Mouse (Mus musculus) lung, postnatal 25 days (tissue): Measurements from ENCODE around the gene H2-M5.
A peak's percentile ranks its signal among the peaks of the same experiment; 100 is the strongest.
"Not testable (repeated sequence)": the region's sequence is repeated elsewhere in the genome, so short reads cannot be mapped to it uniquely, and the experiment has no call there.

Source experiments
- DNase-seq: peaks from one replicate; pipeline ENCODE4 v3.0.0; 2022; ENCODE audit warnings: low spot score

The H2-M5 gene

DNA sequence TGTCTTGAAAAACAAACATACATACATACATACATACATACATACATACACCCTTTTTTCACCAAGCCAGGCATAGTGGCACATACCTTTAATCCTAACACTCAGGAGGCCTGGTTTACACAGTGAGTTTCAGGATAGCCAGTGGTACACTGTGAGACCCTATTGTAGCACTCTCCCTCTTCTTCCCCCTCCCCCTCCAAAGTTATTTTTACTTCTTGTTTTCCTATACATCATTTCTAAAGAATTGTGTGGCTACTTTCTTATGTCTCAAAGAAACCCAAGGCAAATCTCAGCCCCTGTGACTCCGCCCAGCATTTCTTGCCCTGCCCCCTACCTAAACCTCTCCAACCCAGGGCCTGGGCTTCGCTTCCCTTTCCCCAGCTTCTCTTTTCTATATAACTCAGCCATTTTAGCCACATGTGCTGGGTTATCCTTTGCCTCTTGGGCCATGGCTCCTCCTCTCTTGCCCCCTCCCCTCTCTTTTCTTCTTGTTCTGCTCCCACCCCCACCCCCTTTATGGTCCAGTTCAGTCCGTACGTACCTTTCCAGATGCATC lies 4.5 kb upstream of the H2-M5 start:
- DNase-seq = no peak

DNA sequence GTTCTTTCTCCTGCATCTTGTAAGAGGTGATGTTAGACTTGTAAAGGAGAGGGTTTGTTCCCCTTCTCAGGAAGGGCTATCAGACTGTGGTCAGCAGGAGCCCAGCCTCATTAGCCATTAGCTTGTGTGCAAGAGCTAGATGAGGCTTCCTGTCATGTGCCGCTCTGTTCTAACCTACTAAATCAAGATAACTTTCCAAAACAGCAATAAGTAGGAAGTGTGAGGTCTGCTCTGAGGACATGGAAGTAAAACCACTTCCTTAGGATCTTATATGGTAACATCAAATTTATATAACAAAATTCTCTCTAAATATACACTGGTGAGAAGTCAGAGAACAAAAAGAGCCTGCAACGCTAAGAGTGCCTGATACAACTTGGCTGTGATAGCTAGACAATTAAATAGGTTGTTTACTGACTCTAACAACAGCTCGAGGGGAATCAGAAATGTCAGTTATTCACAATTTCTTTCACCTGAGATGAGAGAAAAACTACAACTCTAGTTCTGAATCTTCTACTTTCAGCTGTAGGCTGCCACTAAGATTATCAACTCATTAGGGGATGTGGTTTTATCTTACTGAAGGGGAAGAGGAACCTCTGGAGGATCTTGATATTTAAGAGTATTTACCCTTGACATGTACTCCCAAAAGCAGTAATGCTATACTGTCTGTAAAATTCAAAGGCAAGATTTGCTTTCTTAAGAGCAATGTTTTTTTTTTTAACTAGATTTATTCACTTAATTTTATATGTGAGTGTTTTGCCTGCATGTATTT lies 3.2 kb upstream of the H2-M5 start:
- no peak for DNase-seq

DNA sequence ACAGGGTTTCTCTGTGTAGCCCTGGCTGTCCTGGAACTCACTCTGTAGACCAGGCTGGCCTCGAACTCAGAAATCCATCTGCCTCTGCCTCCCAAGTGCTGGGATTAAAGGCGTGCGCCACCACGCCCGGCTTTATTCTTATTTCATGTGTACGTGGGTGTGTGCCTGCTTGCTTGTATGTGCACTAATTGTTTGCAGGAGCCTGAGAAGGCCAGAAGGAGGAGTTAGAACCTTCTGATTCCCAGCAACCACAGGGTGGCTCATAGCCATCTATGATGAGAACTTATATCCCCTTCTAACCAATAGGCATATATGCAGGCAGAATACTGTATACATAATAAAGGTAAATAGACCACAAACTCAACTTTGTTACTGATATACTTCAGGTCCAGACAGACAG lies 1.3 kb upstream of the H2-M5 start:
- DNase-seq = not testable (repeated sequence)

DNA sequence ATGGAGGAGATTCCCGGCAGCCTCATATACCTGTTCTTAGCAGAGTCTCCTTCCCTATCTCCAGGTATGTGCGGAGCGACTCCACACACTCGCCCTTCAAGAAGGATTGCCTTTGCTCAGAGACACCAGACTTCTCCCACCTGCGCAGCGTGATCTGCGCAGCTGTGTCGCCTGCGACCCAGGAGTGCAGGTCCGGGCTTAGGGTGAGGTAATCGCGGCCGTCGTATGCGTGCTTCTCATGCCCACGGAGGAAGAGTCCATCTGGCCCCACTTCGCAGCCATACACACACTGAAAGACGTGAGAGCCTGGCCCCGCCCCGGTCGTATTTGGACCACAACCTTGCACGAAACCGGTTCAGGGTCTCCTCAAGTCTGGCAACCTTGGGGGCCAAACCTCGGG lies 862 bp downstream of the H2-M5 start:
- DNase-seq = no peak

DNA sequence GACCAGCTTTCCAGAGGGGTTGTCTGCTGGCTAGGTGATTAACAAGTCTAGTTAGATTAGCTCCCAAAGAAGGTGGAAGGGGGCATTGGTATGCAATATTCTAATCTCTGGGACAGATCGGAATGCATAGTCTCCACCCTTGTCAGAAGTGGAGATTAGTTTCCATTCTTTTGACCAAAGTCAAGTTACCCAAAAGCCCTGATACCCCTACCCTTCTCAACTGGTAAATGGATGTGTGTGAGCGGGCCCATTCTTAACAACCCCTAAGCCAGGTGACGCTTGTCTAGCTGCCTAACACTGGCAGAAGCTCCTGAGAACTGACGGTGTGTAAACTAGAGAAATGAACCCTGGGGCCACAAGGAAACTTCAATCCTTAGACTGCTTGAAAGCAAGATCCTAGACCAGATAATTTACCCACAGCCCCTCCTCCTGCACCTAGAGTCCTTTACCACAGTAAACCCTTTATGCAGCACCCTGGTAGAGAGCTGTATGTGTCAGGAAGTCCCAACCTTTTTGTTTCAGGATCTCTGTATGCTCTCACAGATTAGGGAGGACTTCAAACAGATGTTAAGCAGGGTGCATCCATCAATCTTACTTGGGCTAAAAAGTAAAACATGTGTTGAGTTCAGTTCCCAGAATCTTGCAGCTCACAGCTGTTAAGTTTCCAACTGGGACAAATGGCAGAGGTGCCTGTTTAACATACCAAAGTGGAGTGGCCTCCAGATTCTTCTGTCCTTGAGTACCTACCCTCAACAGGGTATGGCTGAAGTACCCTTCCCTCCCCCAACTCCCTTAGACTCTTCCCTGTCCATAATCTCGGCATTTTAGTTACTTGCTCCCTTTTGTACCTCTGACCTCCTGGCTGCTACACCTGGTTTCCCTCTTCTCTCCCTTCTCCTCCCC lies 6.8 kb downstream of the H2-M5 start:
- DNase-seq = peak; percentile 29

DNA sequence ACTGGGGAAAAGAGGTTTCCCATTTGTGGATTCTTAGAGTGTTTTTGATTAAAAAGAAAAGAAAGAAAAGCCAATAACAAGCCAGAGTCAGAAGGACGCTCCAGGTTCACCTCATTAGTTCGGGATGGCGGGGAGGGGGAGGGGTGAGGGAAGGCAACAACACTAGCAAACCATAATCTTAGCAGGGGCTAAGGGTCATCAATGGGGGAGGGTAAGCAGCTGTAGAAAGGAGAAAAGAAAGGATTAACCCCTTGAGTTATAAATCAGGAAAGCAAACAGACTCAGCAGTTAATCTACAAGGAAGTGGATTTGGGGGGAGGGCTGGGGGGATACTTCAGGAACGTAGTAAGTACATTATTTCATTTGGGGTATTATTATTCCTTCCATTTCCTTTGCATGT lies 7.5 kb downstream of the H2-M5 start:
- DNase-seq = no peak

DNA sequence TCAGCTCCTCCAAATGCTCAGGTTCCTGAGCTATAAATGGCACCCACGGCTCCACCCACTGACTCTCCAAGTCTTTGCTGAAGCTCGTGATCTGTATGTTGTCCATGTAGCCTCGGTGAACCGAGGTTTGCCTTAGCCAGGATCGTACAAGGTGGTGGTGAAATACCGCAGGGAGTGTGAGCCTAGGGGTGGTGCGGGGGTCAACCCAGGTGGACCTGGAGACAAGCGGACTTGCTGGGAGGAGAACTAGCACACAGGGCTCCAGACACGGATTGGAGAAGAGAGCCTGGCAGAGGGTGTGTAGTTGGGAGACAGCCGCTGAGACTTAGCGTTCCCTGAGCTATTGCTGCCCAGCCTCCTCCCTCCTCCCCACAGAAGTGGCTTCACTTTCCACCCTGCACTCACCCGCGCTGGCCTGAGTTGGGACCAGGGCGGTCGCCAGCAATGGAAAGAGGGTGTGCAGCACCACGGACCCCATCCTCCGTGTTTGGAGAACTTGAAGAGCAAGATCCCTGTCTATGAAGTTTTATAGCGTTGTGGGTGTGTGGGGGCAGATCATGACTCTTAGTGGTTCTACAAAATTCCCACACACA lies 8.0 kb downstream of the H2-M5 start, which contains the start of gene 2410137M14Rik:
TSS of gene 2410137M14Rik (minus strand) at position 17 of the 593 bp plus-strand sequence.
- no peak for DNase-seq

DNA sequence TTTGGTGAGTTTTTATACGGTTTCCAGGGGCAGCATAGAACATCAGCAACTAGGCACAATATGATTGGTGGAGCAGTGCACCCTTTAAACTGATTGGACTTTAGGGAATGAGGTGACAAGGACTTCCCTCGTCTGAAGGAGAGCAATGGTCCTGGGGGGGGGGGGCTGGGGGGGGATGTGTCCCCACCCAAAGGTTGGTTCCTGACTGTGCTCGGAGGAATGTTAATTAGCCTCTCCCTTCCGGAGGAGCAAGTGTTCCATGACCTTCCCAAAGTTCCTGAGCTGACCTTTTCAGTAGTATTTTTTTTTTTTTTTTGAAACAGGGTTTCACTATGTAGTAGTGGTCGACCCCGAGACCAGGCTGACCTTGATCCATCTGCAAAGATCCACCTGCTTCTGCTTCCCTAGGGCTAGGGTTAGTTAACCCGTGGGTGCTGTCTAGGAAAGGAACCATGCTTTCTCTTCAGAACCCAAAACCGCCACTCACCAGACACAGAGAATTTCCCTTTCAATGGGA lies 16.0 kb downstream of the H2-M5 start:
- DNase-seq = no peak

DNA sequence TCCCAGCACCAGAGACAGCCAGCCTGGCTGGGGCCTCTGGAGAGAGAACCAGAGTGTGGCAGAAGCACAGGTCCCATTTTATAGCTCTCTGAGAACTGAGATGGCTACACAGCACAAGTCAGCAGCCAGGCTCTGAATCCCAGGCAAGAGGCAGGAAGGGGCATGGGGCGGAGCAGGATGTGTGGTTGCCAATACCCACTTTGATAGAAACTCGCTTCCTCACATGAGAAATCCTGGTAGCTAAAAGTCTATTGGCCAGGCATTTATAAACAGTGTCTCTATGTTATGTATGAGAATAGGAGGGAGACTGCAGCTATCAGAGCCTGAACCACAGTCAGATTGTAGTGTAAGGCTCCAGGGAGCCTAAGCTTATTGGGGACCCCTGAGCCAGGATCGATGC lies 16.5 kb downstream of the H2-M5 start:
- no peak for DNase-seq

DNA sequence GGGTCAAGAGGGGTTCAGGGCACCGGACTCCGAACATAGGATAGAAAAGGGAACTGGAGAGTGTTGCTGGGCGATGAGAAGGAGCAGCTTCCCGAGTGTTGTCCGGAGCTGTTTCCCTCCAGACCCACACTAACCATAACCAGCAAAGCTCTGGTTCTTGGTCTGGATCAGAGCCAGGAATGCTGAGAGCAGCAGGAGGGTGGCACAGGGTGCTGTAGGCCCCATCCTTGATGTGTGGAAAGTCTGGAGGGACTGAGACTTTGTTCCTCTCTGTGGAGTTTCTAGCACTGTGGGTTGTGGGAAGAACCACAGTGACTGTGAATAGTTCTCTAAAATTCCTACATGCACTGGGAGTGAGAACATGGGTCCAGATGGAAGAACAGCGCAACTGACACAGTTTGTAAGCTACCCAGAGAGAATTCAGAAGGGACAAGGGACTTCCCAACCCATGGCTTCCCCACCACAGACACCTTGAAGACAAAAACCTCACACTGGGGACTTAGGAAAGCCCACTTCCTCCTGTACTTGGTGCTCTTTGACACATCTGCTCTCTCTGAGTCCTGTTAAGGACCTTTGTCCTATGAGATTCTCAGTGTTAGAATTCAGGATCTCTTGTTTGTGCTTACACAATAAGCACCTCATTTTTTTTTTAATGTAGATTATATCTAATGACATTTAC lies 18.0 kb downstream of the H2-M5 start:
- DNase-seq = no peak

DNA sequence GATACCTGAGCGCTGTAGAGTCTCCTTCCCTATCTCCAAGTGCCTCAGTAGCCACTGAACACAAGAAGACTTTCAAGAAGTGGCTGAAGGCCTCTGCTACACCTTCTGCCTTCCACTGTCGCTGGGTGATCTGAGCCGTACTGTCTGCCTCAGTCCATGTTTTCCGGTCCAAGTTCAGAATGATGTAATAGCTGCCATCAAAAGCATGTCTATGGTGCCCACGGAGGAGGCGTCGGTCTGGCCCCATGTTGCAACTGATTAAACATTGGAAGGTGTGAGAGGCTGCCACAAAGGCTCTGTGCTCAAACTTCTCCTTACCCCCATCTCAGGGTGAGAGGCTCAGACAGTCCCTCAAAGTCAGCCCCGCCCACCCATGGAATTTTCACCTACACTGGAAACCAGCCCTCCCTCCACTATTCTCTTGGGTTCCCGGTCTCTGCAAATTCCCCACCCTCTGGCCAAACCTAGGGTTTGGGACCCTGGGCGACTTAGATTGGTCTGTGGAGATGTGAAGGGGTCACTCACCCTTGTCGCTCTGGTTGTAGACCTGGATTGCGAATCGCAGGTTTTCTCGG lies 18.9 kb downstream of the H2-M5 start:
- no peak for DNase-seq

DNA sequence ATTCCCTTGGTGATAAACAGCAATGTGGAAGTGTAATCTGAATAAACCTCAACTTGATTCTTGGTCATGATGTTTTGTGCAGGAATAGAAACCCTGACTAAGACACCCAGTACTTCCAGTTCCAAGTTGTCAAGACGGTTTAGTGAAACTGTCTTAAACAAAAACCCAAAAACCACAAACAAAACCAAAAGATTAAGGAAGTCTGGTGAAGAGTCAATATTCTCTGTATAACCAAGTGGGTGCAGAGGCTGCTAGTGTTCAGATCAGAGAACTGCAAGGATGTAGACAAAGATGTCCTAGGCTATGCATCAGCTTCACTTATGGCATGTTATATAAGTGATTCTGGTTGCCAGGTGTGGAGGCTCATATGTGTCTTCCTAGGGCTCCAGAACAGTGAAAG lies 22.5 kb downstream of the H2-M5 start:
- DNase-seq = no peak

DNA sequence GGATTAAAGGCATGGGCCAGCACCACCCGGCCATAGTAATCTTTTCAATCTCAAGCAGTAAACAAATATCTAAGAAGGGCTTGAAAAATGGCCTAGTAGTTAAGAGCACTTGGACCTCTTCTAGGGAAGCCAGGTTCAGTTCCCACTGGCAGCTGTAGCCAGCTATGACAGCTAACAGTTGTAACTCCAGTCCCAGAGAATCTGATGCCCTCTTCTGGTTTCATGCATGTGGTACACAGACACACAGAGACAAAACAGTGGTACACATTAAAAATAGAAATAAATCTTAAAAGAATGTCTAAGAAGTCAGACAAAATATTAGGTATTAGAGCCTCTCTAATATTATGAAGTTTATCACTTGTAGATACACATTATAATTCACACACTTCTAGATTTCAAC lies 28.2 kb downstream of the H2-M5 start:
- DNase-seq = no peak

DNA sequence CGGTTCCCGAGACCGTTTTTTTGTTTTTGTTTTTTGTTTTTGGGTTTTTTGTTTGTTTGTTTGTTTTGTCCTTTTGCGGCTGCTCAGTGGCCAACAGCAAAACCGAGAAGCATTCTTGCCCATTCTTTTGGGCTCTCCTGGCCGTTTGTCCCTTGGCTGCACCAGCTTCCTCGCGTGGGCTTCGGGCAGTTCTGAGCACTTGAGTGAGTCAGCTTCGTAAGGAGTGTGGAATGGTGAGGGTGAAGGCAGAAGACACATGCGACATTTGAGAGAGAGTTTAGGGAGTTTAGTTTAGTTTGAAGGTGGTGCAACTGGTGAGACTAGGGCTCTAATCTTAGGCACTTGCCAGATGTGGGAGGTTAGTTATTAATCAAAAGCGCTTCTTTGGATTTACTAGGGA lies 30.5 kb downstream of the H2-M5 start:
- no peak for DNase-seq

DNA sequence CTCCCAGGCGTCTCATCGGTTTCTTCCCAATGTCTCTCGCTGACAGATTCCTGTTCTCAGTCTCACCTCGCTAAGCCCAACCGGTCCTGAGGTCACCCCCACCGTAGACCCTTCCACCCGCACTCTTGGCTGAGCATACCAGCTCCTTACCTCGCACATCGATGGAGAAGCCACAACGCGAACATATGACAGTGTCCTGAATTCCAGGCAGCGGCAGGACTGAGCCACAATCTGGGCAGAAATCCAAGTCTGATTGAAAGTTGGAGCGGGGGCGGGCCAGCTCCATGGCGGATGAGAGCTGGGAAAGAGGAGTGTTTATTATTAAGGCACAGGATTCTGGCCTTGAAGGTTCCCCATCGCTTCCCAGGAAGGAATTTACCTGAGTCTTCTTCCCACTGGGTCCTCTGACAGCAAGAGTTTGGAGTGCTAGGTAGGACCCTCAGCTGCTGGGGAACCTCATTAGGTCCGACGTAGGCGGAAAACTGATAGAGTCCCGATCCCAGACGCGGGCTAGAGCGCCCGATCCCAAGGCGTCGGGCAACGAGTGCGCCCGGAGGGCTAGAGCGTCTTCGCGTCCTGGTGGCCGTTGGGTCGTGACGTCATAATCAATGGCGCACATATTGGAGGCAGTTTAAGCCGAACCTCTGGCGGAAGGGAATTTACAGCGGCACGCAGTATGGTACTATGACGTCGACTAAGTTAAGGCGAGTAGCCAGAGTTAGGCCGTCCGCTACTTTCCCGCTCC lies 31.2 kb downstream of the H2-M5 start, which contains the start of the genes Znrd1 and Znrd1as:
TSS of gene Znrd1 (minus strand) at position 561 of the 745 bp plus-strand sequence.
TSS of gene Znrd1as (plus strand) at position 594 of the 745 bp plus-strand sequence.
- peak; percentile 95 for DNase-seq

DNA sequence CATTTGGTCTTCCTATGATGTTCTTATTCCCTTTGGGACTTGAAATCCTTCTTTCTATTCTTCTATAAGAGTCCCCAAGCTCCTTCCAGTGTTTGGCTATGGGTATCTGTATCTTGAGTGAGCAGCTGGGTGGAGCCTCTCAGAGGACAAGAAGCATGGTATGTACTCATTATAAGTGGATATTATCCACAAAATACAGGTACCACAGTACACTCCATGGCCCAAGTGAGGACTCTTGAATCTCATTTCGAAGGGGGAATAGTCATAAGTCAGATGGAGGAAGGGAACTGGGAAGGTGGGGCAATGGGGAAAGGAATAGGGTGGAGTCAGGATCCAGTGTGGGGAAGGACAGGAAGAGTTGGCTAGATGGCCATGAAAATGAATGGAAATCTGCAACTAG lies 36.3 kb downstream of the H2-M5 start:
- no peak for DNase-seq

DNA sequence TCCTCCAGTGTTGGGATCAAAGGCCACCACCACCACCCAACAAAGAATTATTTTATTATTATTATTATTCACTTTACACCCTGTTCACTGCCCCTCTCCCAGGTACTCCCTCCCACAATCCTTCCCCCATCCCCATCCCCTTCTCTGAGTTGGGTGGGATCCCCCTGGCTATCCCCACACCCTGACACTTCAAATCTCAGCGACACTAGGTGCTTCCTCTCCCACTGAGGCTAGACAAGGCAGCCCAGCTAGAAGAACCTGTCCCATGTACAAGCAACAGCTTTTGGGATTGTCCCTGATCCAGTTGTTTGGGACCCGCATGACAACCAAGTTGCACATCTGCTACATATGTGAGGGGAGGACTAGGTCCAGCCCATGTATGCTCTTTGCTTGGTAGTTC lies 36.7 kb downstream of the H2-M5 start:
- DNase-seq = no peak

DNA sequence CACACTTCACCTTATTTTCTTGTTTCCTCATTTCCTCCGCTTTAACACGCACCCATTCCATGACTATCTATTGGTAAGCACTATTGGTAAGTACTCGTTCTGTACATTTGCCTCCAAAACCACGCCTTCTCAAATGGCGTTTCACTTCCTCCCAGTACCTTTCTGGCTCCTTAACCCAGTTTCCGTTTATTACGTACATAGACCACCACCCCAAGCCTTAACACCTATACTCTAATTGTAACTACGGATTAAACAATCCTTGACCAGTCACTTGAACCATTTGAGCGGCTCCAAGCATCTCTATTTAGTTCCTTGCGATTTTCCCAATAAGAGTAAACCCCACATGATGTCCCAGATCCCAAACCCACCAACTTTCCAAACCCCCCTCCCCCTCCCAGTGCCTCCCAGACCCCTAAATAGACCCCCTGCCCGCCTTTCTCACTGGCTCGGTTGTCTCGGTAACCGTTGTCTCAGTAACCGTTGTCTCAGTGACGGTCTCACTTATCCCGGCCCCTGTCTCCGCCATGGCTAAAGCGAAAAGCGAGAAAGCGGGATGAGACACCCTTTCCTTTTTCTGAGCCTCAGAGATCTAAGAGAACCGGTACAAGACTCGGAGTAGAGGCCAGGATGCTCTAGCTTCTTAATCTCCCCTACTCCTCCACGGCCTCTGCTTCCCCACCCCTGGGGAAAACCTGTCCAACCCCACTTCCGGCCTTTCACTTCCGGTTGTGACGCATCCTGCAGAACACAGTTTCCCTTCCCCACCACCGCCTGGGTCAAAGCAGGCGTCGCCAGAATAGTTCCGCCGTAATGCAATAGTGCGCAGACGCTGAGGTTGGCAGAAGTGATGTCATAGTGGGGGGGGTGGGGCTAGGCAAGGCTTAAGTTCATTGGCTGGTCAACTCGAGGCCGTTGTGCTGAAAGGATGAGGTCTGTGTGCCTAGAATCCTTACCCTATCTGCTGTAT lies 38.1 kb downstream of the H2-M5 start, which contains the start of gene Ppp1r11:
TSS of gene Ppp1r11 (minus strand) at position 761 of the 967 bp plus-strand sequence.
- DNase-seq = peak; percentile 97

DNA sequence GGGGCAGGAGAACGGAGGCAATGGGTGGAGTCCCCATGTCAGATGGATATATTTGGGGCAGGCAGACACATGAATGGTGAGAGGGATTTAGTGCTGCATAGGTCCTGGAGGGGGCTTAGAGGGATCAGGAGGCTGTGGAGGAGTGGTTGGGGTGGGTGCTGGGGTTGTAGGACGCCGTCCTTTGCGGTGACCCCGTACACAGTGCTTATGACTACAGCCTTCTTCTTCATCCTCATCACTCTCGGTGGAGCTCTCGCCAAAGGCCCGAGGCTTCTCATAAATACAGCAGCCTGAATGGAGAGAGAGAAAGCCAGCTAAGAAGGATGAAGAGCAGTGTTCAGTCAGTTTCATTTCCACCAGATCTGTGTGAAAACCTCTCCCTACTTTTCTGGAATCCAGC lies 40.1 kb downstream of the H2-M5 start:
- no peak for DNase-seq
